Mouse (Mus musculus) central nervous system, embryonic 18 days (tissue): ENCODE results near the gene Hbq1a. TPM values are rescaled to one million over a fixed set of nuclear protein-coding genes. Genes with fewer than 3 reads are reported as not detected.

ENCODE experiments used
- polyA plus RNA-seq: library from polyadenylated mRNA; depleted of rRNA; stranded (reverse); fragments of >200 nt; gene quantifications from 2 replicates; pipeline ENCODE4 v1.2.3, GENCODE M21; 2012; rRNA removed

Hbq1a gene
- 3.1 and 3.2 TPM in 2 replicates for polyA plus RNA-seq

GRCm38 (mm10) chr11:32299865-32300264 is at the start of gene Hbq1a:
Gene Hbq1a (plus strand): TSS chr11:32300069.

GRCm38 (mm10) chr11:32267188-32267884 is 32.5 kb upstream of the Hbq1a start, which contains the start of gene Nprl3:
Gene Nprl3 (minus strand): TSS chr11:32267707.

GRCm38 (mm10) chr11:32276347-32276746 is 23.5 kb upstream of the Hbq1a start, which contains the start of gene Hba-x:
Gene Hba-x (plus strand): TSS chr11:32276400.

GRCm38 (mm10) chr11:32283091-32283777 is 16.6 kb upstream of the Hbq1a start, which contains the start of gene Hba-a1:
Gene Hba-a1 (plus strand): TSS chr11:32283511.

GRCm38 (mm10) chr11:32286695-32287492 is 13.0 kb upstream of the Hbq1a start, which contains the start of gene Hbq1b:
Gene Hbq1b (plus strand): TSS chr11:32286965.

GRCm38 (mm10) chr11:32296203-32296602 is 3.7 kb upstream of the Hbq1a start, which contains the start of gene Hba-a2:
Gene Hba-a2 (plus strand): TSS chr11:32296489.

GRCm38 (mm10) chr11:32347607-32348432 is 48.0 kb downstream of the Hbq1a start, which contains the start of gene Sh3pxd2b:
Gene Sh3pxd2b (plus strand): TSS chr11:32347820.

Other genes starting within 250 kb of the Hbq1a start
- gene Il9r, start 99.8 kb upstream of the Hbq1a start, polyA plus RNA-seq = not detected in 2 replicates
- 49.3 and 57.1 TPM in 2 replicates for gene Snrnp25, start 94.7 kb upstream of the Hbq1a start, polyA plus RNA-seq
- gene Rhbdf1, start 77.8 kb upstream of the Hbq1a start, polyA plus RNA-seq = 32.1 and 32.8 TPM in 2 replicates
- 17.2 TPM in 2 replicates for gene Mpg, start 73.6 kb upstream of the Hbq1a start, polyA plus RNA-seq
- 68.8 and 71.5 TPM in 2 replicates for gene Nprl3, start 32.4 kb upstream of the Hbq1a start, polyA plus RNA-seq
- gene Hba-x, start 23.7 kb upstream of the Hbq1a start, polyA plus RNA-seq = 0.07 and 0.21 TPM in 2 replicates
- 446 and 671 TPM in 2 replicates for gene Hba-a1, start 16.6 kb upstream of the Hbq1a start, polyA plus RNA-seq
- gene Hbq1b, start 13.1 kb upstream of the Hbq1a start, polyA plus RNA-seq = 7.5 and 8.5 TPM in 2 replicates
- 1,065 and 1,539 TPM in 2 replicates for gene Hba-a2, start 3.6 kb upstream of the Hbq1a start, polyA plus RNA-seq
- 26.3 and 27.1 TPM in 2 replicates for gene Sh3pxd2b, start 47.8 kb downstream of the Hbq1a start, polyA plus RNA-seq
- 55.1 and 59.0 TPM in 2 replicates for gene Ubtd2, start 155.3 kb downstream of the Hbq1a start, polyA plus RNA-seq
- gene Efcab9, start 232.0 kb downstream of the Hbq1a start, polyA plus RNA-seq = 0.18 and 0.33 TPM in 2 replicates
- 3.8 and 3.9 TPM in 2 replicates for gene Stk10, start 233.2 kb downstream of the Hbq1a start, polyA plus RNA-seq